Mouse (Mus musculus): Measurements from ENCODE around the gene Il6ra. TPM values are rescaled to one million over a fixed set of nuclear protein-coding genes. Genes with fewer than 3 reads are reported as not detected.

Il6ra gene
- polyA plus RNA-seq, 1 experiment from 2014 or later: 1.2 TPM

GRCm38 (mm10) chr3:89830815-89831591 is 82.0 kb downstream of the Il6ra start, which contains the start of gene She:
Gene She (plus strand): TSS chr3:89831370.
- no peak within 1 kb of the TSS for H3K27ac ChIP-seq (ENCODE audit: low read depth, low read length)
- 2% methylated on average over 82 of the region's 96 CpGs for WGBS
- peaks cover 47% of the 10 kb centered on the region for H3K27me3 ChIP-seq (replicated peaks; ENCODE audit: control insufficient read depth, insufficient read depth, low read length)
- peak within 1 kb of the TSS; percentile 59 for H3K9ac ChIP-seq (ENCODE audit: low read depth, low read length)
- no peak for ATAC-seq
- no peaks in the 10 kb centered on the region for H3K36me3 ChIP-seq (ENCODE audit: control insufficient read depth, insufficient read depth, low read length)
- H3K4me1 ChIP-seq (ENCODE audit: control insufficient read depth, insufficient read depth, low read depth, low read length): peaks cover 10% of the 10 kb centered on the region
- H3K4me2 ChIP-seq (ENCODE audit: low read length): peak within 1 kb of the TSS; percentile 59
- H3K4me3 ChIP-seq (ENCODE audit: low read length): peak within 1 kb of the TSS; percentile 43
- no peaks in the 10 kb centered on the region for H3K9me3 ChIP-seq (ENCODE audit: control insufficient read depth, low read length)

- H3K27ac ChIP-seq (ENCODE audit: low read depth, low read length): no peak overlapping the region
- no peak overlapping the region for H3K4me2 ChIP-seq (ENCODE audit: low read length)
- no peak for ATAC-seq
- peaks cover 5% of the 10 kb centered on the region for H3K4me1 ChIP-seq (ENCODE audit: control insufficient read depth, insufficient read depth, low read depth, low read length)
- no peaks in the 10 kb centered on the region for H3K36me3 ChIP-seq (ENCODE audit: control insufficient read depth, insufficient read depth, low read length)
- H3K27me3 ChIP-seq (replicated peaks; ENCODE audit: control insufficient read depth, insufficient read depth, low read length): peaks cover 29% of the 10 kb centered on the region
- 66% methylated on average over 3 of the region's 3 CpGs for WGBS
- H3K9me3 ChIP-seq (ENCODE audit: control insufficient read depth, low read length): no peaks in the 10 kb centered on the region
- H3K4me3 ChIP-seq (ENCODE audit: low read length): no peak overlapping the region
- H3K9ac ChIP-seq (ENCODE audit: low read depth, low read length): no peak overlapping the region
Measured at GRCm38 (mm10) chr3:89826295-89826694, 86.7 kb downstream of the Il6ra start.

- Histone ChIP-seq H3K4me3 (ENCODE audit: low read length) (no peak overlapping the region), H3K27me3 (replicated peaks; ENCODE audit: control insufficient read depth, insufficient read depth, low read length) (peaks cover 5% of the 10 kb centered on the region), H3K4me2 (ENCODE audit: low read length) (no peak overlapping the region), H3K9me3 (ENCODE audit: control insufficient read depth, low read length) (no peaks in the 10 kb centered on the region), H3K36me3 (ENCODE audit: control insufficient read depth, insufficient read depth, low read length) (no peaks in the 10 kb centered on the region), H3K27ac (ENCODE audit: low read depth, low read length) (no peak overlapping the region), H3K4me1 (ENCODE audit: control insufficient read depth, insufficient read depth, low read depth, low read length) (no peaks in the 10 kb centered on the region), H3K9ac (ENCODE audit: low read depth, low read length) (no peak overlapping the region)
- WGBS: 64% methylated on average over 2 of the region's 2 CpGs
- no peak for ATAC-seq
Measured at GRCm38 (mm10) chr3:89823594-89823993, 89.4 kb downstream of the Il6ra start.

- no peak for ATAC-seq
- 75% methylated on average over 10 of the region's 10 CpGs for WGBS
Measured at GRCm38 (mm10) chr3:89821548-89822480, 91.2 kb downstream of the Il6ra start.

GRCm38 (mm10) chr3:89821096-89821513 is 91.9 kb downstream of the Il6ra start:
- no peak overlapping the region for H3K9ac ChIP-seq (ENCODE audit: low read depth, low read length)
- ATAC-seq: no peak
- H3K27me3 ChIP-seq (replicated peaks; ENCODE audit: control insufficient read depth, insufficient read depth, low read length): no peaks in the 10 kb centered on the region
- 89% methylated on average over 11 of the region's 11 CpGs for WGBS
- no peaks in the 10 kb centered on the region for H3K4me1 ChIP-seq (ENCODE audit: control insufficient read depth, insufficient read depth, low read depth, low read length)
- H3K4me2 ChIP-seq (ENCODE audit: low read length): no peak overlapping the region
- H3K9me3 ChIP-seq (ENCODE audit: control insufficient read depth, low read length): no peaks in the 10 kb centered on the region
- H3K4me3 ChIP-seq (ENCODE audit: low read length): no peak overlapping the region
- no peak overlapping the region for H3K27ac ChIP-seq (ENCODE audit: low read depth, low read length)
- H3K36me3 ChIP-seq (ENCODE audit: control insufficient read depth, insufficient read depth, low read length): no peaks in the 10 kb centered on the region

More at GRCm38 (mm10) chr3:89821548-89822480, 91.2 kb downstream of the Il6ra start:
- Histone ChIP-seq H3K36me3 (ENCODE audit: control insufficient read depth, insufficient read depth, low read length) (no peaks in the 10 kb centered on the region), H3K9me3 (ENCODE audit: control insufficient read depth, low read length) (no peaks in the 10 kb centered on the region), H3K27ac (ENCODE audit: low read depth, low read length) (no peak overlapping the region), H3K9ac (ENCODE audit: low read depth, low read length) (no peak overlapping the region), H3K27me3 (replicated peaks; ENCODE audit: control insufficient read depth, insufficient read depth, low read length) (no peaks in the 10 kb centered on the region), H3K4me3 (ENCODE audit: low read length) (no peak overlapping the region), H3K4me1 (ENCODE audit: control insufficient read depth, insufficient read depth, low read depth, low read length) (no peaks in the 10 kb centered on the region), H3K4me2 (ENCODE audit: low read length) (no peak overlapping the region)

- no peak for ATAC-seq
- H3K9me3 ChIP-seq (ENCODE audit: control insufficient read depth, low read length): no peaks in the 10 kb centered on the region
- no peaks in the 10 kb centered on the region for H3K36me3 ChIP-seq (ENCODE audit: control insufficient read depth, insufficient read depth, low read length)
- no peak overlapping the region for H3K9ac ChIP-seq (ENCODE audit: low read depth, low read length)
- no peak overlapping the region for H3K27ac ChIP-seq (ENCODE audit: low read depth, low read length)
- WGBS: 88% methylated on average over 12 of the region's 12 CpGs
- H3K4me1 ChIP-seq (ENCODE audit: control insufficient read depth, insufficient read depth, low read depth, low read length): no peaks in the 10 kb centered on the region
- no peaks in the 10 kb centered on the region for H3K27me3 ChIP-seq (replicated peaks; ENCODE audit: control insufficient read depth, insufficient read depth, low read length)
- H3K4me2 ChIP-seq (ENCODE audit: low read length): no peak overlapping the region
- no peak overlapping the region for H3K4me3 ChIP-seq (ENCODE audit: low read length)
Measured at GRCm38 (mm10) chr3:89820311-89821095, 92.5 kb downstream of the Il6ra start.

- no peaks in the 10 kb centered on the region for H3K4me1 ChIP-seq (ENCODE audit: control insufficient read depth, insufficient read depth, low read depth, low read length)
- H3K36me3 ChIP-seq (ENCODE audit: control insufficient read depth, insufficient read depth, low read length): no peaks in the 10 kb centered on the region
- no peak overlapping the region for H3K9ac ChIP-seq (ENCODE audit: low read depth, low read length)
- ATAC-seq: no peak
- H3K4me3 ChIP-seq (ENCODE audit: low read length): no peak overlapping the region
- WGBS: 78% methylated on average over 7 of the region's 7 CpGs
- no peak overlapping the region for H3K4me2 ChIP-seq (ENCODE audit: low read length)
- no peaks in the 10 kb centered on the region for H3K27me3 ChIP-seq (replicated peaks; ENCODE audit: control insufficient read depth, insufficient read depth, low read length)
- H3K9me3 ChIP-seq (ENCODE audit: control insufficient read depth, low read length): no peaks in the 10 kb centered on the region
- H3K27ac ChIP-seq (ENCODE audit: low read depth, low read length): no peak overlapping the region
Measured at GRCm38 (mm10) chr3:89819897-89820296, 93.1 kb downstream of the Il6ra start.

GRCm38 (mm10) chr3:89818605-89819004 is 94.4 kb downstream of the Il6ra start:
- WGBS: 77% methylated on average over 3 of the region's 3 CpGs

More at GRCm38 (mm10) chr3:89818605-89819004, 94.4 kb downstream of the Il6ra start:
- Histone ChIP-seq H3K4me2 (ENCODE audit: low read length) (no peak overlapping the region), H3K9ac (ENCODE audit: low read depth, low read length) (no peak overlapping the region), H3K27ac (ENCODE audit: low read depth, low read length) (no peak overlapping the region), H3K27me3 (replicated peaks; ENCODE audit: control insufficient read depth, insufficient read depth, low read length) (no peaks in the 10 kb centered on the region), H3K36me3 (ENCODE audit: control insufficient read depth, insufficient read depth, low read length) (no peaks in the 10 kb centered on the region), H3K4me3 (ENCODE audit: low read length) (no peak overlapping the region), H3K4me1 (ENCODE audit: control insufficient read depth, insufficient read depth, low read depth, low read length) (no peaks in the 10 kb centered on the region), H3K9me3 (ENCODE audit: control insufficient read depth, low read length) (no peaks in the 10 kb centered on the region)
- ATAC-seq: no peak

All from hindbrain, embryonic 16.5 days (tissue).